Mouse (Mus musculus) frontal cortex, postnatal 36 days (tissue): Measurements from ENCODE around the gene Gm15217.

ENCODE experiments used
- DNase-seq, 2 experiments: peaks; one replicate each; pipeline ENCODE4 v3.0.0; 2022; ENCODE audit warnings: low spot score in 2 of 2

Gm15217 gene

GRCm38 (mm10) chr14:46379285-46379684 lies at the start of gene Gm15217:
Gene Gm15217, plus strand, starts transcription at chr14:46379414.
- no peak for DNase-seq

- no peak for DNase-seq
Observed at GRCm38 (mm10) chr14:46333421-46334237, 45.6 kb upstream of the Gm15217 start.

DNA sequence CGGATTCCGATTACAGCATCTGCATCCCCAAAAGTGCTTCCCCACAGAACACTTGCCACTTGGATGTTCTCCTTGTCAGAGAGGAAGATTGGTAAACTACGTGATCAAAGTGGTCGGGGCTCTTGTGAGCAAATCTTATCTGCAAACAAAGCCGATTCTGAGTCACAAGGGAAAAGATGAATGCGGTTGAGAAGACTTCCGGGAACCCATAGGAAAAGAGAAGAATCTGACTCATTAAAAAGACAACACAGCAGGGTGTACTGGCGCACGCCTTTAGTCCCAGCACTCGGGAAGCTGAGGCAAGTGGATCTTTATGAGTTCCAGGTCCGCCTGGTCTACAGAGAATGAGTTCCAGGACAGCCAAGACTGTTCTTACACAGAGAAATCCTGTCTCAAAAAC lies 40.4 kb upstream of the Gm15217 start:
- no peak for DNase-seq

GRCm38 (mm10) chr14:46344750-46345149 lies 34.5 kb upstream of the Gm15217 start:
- no peak for DNase-seq

DNA sequence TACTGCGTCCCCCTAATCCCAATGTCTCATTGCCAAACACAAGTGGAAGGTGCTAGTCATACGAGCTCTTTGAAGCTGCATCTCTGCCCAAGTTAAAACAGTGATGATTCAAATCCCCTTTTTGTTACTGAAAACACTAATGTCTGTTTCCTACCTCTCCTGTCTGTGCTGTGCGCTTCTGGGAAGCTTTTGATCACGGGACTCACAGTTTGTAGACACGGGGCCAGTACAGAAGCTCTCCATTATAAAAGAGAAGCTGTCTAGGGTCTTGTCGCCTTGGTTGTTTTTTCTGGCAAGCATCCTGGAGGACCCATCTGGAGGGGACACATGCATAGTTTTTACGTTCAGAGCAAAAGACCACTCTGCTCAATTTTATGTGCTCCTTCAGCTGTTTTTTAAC lies 21.9 kb upstream of the Gm15217 start:
- no peak for DNase-seq

GRCm38 (mm10) chr14:46357696-46358095 lies 21.5 kb upstream of the Gm15217 start:
- DNase-seq = no peak

GRCm38 (mm10) chr14:46363209-46363608 lies 16.0 kb upstream of the Gm15217 start:
- DNase-seq = no peak

- DNase-seq = no peak
Observed at GRCm38 (mm10) chr14:46372452-46372851, 6.8 kb upstream of the Gm15217 start.

- DNase-seq = no peak
Observed at GRCm38 (mm10) chr14:46375796-46376195, 3.4 kb upstream of the Gm15217 start.

GRCm38 (mm10) chr14:46380286-46380721 lies 1.1 kb downstream of the Gm15217 start:
- DNase-seq = no peak

- no peak for DNase-seq
Observed at GRCm38 (mm10) chr14:46381457-46381856, 2.2 kb downstream of the Gm15217 start.

GRCm38 (mm10) chr14:46384946-46385691 lies 5.9 kb downstream of the Gm15217 start:
- no peak for DNase-seq

- no peak for DNase-seq
Observed at GRCm38 (mm10) chr14:46385701-46386477, 6.7 kb downstream of the Gm15217 start.

- DNase-seq = no peak
Observed at GRCm38 (mm10) chr14:46386478-46387356, 7.5 kb downstream of the Gm15217 start.

DNA sequence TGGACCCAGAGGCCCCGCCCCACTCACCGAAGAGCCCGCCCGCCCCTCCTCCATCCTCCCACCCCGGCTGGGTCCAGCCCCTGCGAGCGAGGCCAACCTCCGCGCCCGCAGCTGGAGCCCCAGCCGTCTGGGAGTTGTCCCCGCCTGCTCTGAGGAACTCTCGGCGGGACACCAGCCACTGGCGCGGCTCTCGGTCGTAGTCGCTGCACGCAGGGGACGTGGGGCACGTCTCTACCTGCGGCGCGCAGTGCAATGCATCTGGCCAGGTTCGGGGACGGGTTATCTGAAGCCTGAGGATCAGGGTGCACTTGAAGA lies 8.1 kb downstream of the Gm15217 start:
- no peak for DNase-seq

DNA sequence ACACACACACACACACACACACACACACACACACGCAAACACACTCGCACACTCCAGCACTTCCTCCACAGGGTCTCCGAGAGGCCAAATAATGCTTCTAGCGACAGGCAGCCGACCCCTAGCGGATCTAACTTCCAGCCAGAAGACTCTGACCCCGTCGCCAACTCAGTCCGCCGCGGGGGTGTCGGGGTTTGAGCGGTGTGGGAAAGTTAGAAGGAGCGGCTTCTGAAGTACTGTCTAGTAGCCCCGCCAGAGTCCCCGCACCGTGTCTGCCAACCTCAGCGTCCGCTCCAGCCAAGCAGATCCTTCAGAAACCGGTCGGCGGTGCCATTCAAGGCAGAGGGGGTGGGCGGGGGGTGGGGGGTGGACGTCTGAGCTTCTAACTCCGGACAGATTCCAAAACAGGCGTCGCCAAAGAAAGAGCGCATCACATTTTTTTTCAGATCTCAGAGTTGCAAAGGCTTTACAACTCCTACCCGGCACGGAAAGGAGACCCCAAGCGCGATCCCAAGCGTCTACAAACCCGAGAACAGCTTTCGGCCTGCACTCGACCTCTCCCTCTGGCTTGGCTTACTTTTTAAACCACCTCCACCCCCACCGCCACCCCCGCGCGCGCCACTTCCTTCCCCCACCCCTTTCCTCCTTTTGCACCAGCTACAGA lies 8.7 kb downstream of the Gm15217 start:
- DNase-seq = no peak

- DNase-seq = no peak
Observed at GRCm38 (mm10) chr14:46388636-46389035, 9.4 kb downstream of the Gm15217 start.

DNA sequence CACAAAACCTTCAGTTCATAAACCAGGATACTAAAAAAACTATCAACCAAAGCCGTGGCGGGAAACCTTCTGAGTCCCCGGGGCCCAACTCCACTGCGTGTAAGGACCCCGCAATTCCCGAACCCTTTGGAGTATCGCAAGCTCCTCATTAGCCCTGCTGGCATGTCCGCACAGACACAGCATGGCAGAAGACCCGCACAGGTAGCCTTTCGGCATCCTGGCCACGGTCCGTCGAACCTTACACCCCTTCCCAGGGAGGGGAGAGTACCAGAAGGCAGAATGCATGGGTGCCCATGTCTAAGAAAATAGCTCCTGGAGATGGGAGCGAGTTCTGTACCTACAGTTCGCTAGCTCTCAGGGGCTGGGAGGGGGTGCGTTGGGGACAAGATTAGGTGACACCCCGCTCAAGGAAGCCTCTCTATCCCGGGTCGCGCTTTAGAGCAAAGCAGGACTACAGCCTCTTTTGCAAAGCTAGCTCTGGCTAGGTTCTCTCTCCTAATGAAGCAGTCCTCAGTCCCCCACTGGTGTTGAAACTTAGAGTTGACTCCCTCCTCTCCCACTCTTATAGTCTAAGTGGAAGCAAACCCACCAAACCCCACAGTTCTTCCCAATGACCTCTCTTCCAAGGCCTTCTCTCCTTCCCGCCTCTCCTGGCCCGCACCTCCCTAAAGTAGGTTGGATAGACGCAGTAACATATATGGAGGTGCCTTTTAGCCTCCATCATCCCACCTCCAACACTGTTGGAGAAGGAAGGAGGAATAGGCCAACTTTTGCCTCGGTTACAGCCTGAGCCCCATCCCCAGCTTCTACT lies 10.4 kb downstream of the Gm15217 start:
- no peak for DNase-seq

DNA sequence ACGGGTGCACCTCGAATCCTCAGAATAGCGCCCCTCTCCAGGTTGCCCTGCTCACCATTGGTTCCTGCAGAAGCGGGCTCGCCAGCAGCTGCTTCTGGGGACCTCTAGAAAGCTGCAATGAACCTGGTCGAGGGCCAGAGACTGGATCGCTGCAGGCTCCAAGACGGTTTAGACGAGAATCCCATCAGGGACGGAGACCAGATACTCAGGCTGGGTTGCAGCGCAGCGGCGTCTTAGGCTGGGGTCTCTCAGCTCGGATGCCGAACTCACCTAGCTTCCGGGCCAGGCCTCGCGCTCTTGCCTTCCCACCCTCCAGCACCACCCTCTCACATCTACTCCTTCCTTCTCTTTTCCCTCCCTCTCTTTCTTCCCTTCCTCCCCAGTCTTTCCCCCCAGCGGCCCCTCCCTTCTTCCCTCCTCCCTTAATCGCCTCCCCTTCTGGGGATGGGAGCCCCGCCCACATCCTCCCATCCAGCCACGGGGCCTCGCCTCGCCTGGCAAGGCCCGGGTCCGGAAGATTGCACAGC lies 11.1 kb downstream of the Gm15217 start, which contains the start of gene Bmp4:
Gene Bmp4, minus strand, starts transcription at position 421 of the 527 bp plus-strand sequence.
- DNase-seq = no peak
